Mouse (Mus musculus): ENCODE data around the gene Tubb2a.

DNA sequence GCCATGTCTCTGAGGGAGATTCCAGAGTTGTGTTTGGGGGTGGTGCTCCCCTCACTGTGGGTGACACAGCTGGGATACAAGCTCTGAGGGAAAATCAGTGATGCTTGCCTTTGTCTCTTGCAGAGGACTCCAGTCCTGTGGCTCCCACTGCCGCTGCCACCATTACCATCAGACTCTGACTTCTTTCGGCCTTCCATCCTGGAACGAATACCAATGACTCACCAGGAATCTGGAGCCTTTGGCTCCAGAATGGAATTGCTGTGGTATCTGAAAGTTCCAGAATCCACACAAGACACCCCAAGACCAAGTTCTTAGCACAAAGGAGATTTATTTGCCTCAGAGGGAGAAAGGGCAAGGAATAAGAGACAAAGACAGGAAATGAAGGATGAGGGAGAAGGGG is 35.3 kb upstream of the Tubb2a start:
- TF ChIP-seq TAL1 (IDR thresholded peaks at IDR 0.05; ENCODE audit: low read length) (no peak), KAT2A (conservative IDR thresholded peaks at IDR 0.05; ENCODE audit: low read depth, low read length) (no peak), ZKSCAN1 (IDR thresholded peaks at IDR 0.05; ENCODE audit: low read depth, low read length) (no peak), SIN3A (IDR thresholded peaks at IDR 0.05; ENCODE audit: low read length) (no peak), USF1 (IDR thresholded peaks at IDR 0.05; ENCODE audit: low read depth, low read length) (no peak), EP300 (IDR thresholded peaks at IDR 0.05; ENCODE audit: low read depth in 1 of 2, low read length in 2 of 2) (no peak), POLR2A (IDR thresholded peaks at IDR 0.05; ENCODE audit: control insufficient read depth in 1 of 2, insufficient read depth in 1 of 2, low read depth in 1 of 2, low read length in 2 of 2, poor library complexity in 1 of 2) (no peak), CTCF (IDR thresholded peaks at IDR 0.05 in 2 of 3, conservative IDR thresholded peaks at IDR 0.05 in 1 of 3; ENCODE audit: control insufficient read depth in 1 of 3, insufficient read depth in 1 of 3, low read depth in 2 of 3, low read length in 3 of 3, poor library complexity in 1 of 3, severe bottlenecking in 1 of 3) (no peak), ELF1 (IDR thresholded peaks at IDR 0.05; ENCODE audit: low read depth, low read length) (no peak)
